Mouse (Mus musculus) cerebellum, adult (tissue): ENCODE data around the gene Phykpl.

Experiments used
- ATAC-seq: cut with Nextera tagmentation; 2 replicates; pipeline ENCODE4 v1.9.2; 2017; ENCODE audit warnings: mild to moderate bottlenecking, moderate library complexity, mixed read lengths; ENCODE audit not compliant: insufficient number of reproducible peaks, low FRiP score, low TSS enrichment

The Phykpl gene

DNA sequence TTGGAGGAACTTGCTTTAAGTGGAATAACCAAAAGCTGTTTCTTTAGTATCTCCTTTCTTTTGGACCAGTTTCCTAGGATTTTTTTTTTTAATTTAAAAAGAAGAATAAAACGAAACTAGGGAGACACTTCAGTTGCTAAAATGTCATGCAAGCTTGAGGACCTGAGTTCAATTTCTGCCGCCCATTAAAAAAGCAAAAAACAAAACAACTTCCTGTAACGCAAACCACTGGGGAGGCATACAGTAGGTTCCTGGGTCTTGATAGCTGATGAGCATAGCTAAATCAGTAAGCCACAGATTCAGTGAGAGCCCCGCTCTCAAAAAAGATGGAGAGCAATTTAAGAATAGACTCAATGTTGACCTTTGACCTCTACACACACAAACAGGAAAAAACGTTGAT is 53.9 kb downstream of the Phykpl start:
- no peak for ATAC-seq

DNA sequence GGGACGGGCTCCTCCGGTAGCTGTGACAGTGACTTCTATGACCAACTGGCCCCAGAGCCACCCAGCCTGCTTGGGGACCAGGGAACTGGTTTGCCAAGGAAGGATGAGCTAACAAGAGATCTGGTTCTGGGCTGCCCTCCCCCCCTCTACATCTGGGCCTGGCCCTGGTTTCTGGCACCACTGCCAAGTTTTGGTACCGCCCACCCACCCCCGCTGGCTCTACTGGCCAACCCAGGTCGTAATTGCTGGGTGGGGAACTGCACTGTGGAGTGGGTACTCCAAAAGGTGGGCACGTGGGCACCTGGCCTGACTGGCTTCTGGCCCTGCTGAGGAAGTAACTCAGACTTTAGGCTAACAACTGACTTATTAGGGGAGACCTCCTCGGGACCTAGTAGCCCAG is 56.2 kb downstream of the Phykpl start:
- ATAC-seq, result no peak

- ATAC-seq, result peak; percentile 57; the same call in 1 of the 2 replicates
Measured at GRCm38 (mm10) chr11:51643202-51643601, 58.6 kb downstream of the Phykpl start.

GRCm38 (mm10) chr11:51643761-51644160 is 59.2 kb downstream of the Phykpl start:
- peak; percentile 32; the same call in 1 of the 2 replicates for ATAC-seq

- no peak for ATAC-seq
Measured at GRCm38 (mm10) chr11:51644217-51644616, 59.7 kb downstream of the Phykpl start.

DNA sequence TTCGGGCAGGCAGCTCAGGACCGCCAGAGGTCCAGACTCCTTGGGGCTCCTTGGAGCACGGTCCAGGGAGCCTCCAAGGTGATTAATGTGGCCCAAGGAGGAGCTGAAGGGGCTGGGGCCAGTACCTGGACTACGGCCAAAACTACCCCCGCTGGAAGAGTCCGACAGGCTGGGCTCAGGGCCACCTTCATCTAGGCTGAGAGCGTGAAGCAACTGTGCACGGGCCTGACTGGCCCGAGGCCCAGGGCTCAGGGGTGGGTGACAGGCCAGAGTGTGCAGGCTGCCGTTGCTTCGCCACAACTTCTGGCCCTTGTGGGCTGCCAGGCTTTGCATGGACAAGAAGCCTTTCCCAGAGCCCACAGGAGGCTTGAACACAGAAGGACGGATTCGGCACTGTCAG is 60.7 kb downstream of the Phykpl start:
- ATAC-seq, result no peak

GRCm38 (mm10) chr11:51646245-51646644 is 61.7 kb downstream of the Phykpl start:
- ATAC-seq, result no peak

GRCm38 (mm10) chr11:51646751-51647667 is 62.5 kb downstream of the Phykpl start:
- ATAC-seq, result no peak

DNA sequence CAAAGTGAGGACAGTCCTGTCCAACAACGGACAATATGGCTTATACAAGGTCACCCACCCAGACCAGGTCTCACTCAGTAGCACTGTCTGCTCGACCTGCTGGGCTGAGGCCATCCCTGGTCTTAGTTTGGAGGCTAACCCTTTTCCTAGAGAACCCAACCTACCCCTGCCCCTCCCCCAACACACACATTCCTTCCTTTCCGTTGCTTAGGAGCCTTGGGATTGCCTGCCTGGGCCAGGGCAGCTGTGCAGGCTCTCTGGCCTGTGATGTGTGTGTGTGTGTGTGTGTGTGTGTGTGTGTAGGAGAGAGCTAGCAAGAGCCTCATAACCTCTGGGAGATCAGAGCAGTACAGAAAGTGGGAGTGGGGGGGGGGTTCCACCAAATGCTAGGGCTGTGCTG is 64.0 kb downstream of the Phykpl start:
- no peak for ATAC-seq

- no peak for ATAC-seq
Measured at GRCm38 (mm10) chr11:51649111-51649888, 64.7 kb downstream of the Phykpl start.

GRCm38 (mm10) chr11:51649889-51650199 is 65.3 kb downstream of the Phykpl start:
- no peak for ATAC-seq

DNA sequence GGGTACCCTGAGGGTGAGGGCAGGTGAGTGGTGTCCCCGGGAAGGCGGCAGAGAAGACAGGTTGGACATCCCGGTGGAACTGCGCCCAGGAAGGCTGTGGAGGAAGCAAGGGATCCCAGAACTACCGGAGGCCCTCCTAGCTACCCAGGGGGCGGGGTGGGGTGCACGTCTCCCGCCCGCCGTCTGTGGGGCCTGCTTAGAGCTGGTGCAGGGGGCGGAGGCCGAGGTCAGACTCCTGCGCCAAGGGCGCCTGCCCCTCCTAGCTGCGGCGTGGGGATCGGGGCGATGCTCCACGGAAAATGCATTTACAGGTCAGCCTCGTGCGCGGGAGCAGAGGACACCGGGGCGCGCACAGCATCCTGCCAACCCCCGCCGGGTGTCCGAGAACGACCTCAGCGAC is 65.7 kb downstream of the Phykpl start:
- no peak for ATAC-seq

GRCm38 (mm10) chr11:51650691-51651515 is 66.3 kb downstream of the Phykpl start, which contains the start of the genes N4bp3 and D930048N14Rik:
TSS of gene N4bp3 (minus strand) at chr11:51650842.
TSS of gene D930048N14Rik (plus strand) at chr11:51650954.
- 0 out of 2 replicates have a peak, but pooled peaks have one; percentile 40 for ATAC-seq

DNA sequence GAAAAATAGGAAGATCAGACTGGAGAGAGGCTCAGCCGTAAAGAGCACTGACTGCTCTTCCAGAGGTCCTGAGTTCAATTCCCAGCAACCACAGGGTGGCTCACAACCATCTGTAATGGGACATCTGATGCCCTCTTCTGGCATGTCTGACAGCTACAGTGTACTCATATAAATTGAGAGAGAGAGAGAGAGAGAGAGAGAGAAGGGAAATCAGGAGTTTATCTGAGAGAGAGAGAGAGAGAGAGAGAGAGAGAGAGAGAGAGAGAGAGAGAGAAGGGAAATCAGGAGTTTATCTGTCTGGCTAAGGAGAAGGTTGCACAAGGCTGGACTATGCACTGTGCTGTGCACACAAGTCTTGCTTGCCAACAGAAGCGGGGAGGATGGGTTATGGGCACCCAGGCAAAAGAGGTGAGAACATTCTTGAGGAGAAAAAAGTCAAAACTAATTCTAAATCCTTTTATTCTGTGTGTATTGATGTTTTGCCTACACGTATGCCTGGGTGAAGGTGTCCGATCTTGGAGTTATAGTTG is 68.4 kb downstream of the Phykpl start:
- no peak for ATAC-seq

DNA sequence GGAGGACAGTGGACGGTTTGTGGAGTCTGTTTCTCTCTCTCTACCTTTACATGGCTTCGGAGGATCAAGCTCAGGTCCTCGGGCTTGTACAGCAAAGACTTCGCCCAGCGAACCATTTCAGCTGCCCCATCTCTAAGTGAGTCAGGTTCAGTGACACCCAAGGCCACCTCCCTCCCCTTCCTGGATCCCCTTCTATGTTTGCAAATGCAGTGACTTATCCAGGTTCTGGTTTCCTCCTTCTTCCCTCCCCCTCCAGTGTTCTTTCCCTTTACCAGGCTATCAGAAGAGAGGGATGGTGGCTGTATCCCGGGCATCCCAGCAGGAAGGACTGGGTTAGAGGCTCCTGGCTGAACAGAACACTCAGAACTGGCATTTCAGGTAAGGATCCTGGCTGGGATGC is 69.2 kb downstream of the Phykpl start:
- no peak for ATAC-seq
